Mouse (Mus musculus) embryonic facial prominence, embryonic 15.5 days (tissue): Measurements from ENCODE around the gene Apon. TPM values are rescaled to one million over a fixed set of nuclear protein-coding genes. Genes with fewer than 3 reads are reported as not detected.

ENCODE experiments used
- ATAC-seq: fragments of 200-750 bp; cut with Nextera tagmentation; 2 replicates; pipeline ENCODE4 v1.8.0; 2017; ENCODE audit warnings: low read depth, moderate TSS enrichment; ENCODE audit not compliant: insufficient number of reproducible peaks, low FRiP score, low TSS enrichment
- H3K27ac ChIP-seq: fragments of 300-500 bp; sonication (generic); replicated peaks from 2 replicates; pipeline ENCODE4 v1.5.1; 2015; ENCODE audit warnings: mild to moderate bottlenecking, inconsistent platforms
- H3K27me3 ChIP-seq: fragments of 300-500 bp; sonication (generic); 2 replicates; pipeline ENCODE4 v1.6.1; 2015; ENCODE audit warnings: inconsistent platforms
- H3K36me3 ChIP-seq: fragments of 300-500 bp; sonication (generic); 2 replicates; pipeline ENCODE4 v1.6.1; 2015; ENCODE audit warnings: mild to moderate bottlenecking, inconsistent platforms
- H3K4me1 ChIP-seq: fragments of 300-500 bp; sonication (generic); 2 replicates; pipeline ENCODE4 v1.6.1; 2015; ENCODE audit warnings: inconsistent platforms
- H3K4me2 ChIP-seq: fragments of 300-500 bp; sonication (generic); replicated peaks from 2 replicates; pipeline ENCODE4 v1.6.1; 2015; ENCODE audit warnings: mild to moderate bottlenecking, inconsistent platforms
- H3K4me3 ChIP-seq: fragments of 300-500 bp; sonication (generic); replicated peaks from 2 replicates; pipeline ENCODE4 v1.5.1; 2015; ENCODE audit warnings: mild to moderate bottlenecking, inconsistent platforms
- H3K9ac ChIP-seq: fragments of 300-500 bp; sonication (generic); 2 replicates; pipeline ENCODE4 v1.6.1; 2015; ENCODE audit warnings: inconsistent platforms
- H3K9me3 ChIP-seq: fragments of 300-500 bp; sonication (generic); replicated peaks from 2 replicates; pipeline ENCODE4 v1.6.1; 2016; ENCODE audit warnings: inconsistent platforms
- WGBS: fragments of 180-500 bp; shearing (Covaris S2); methylation state at CpG from one replicate; pipeline ENCODE4 v1.1.7; 2015; 5-methylcytosine and 5-hydroxymethylcytosine counted together
- polyA plus RNA-seq: library from polyadenylated mRNA; unstranded; fragments of >200 nt; fragmentation: Nextera tagmentation; extraction: Ambion mirVana; gene quantifications from 2 replicates; pipeline ENCODE4 v1.2.1, GENCODE M21; 2015

Apon gene
- polyA plus RNA-seq, 1 experiment from 2014 or later: 0.27 TPM

- peak; percentile 100 for ATAC-seq
- Histone ChIP-seq H3K36me3 (no peaks in the 10 kb centered on the region), H3K4me3 (peak within 1 kb of the TSS; percentile 60), H3K4me2 (peak within 1 kb of the TSS; percentile 76), H3K27ac (peak within 1 kb of the TSS; percentile 96), H3K9ac (peak within 1 kb of the TSS; percentile 70), H3K27me3 (no peaks in the 10 kb centered on the region), H3K4me1 (peaks cover 16% of the 10 kb centered on the region), H3K9me3 (no peaks in the 10 kb centered on the region)
- 2% methylated on average over 37 of the region's 37 CpGs for WGBS
Measured at GRCm38 (mm10) chr10:128303126-128304021, 49.5 kb downstream of the Apon start, which contains the start of gene Pan2. Gene Pan2 (plus strand): TSS chr10:128303335.

Other genes with a start within 250 kb of the Apon start
- 0.38 and 1.1 TPM in 2 replicates for gene Hsd17b6, start 246.5 kb upstream of the Apon start, polyA plus RNA-seq
- gene Prim1, start 238.9 kb upstream of the Apon start, polyA plus RNA-seq: 65.6 and 68.6 TPM in 2 replicates
- gene Naca, start 218.5 kb upstream of the Apon start, polyA plus RNA-seq: 690 and 754 TPM in 2 replicates
- gene Ptges3, start 195.1 kb upstream of the Apon start, polyA plus RNA-seq: 453 and 461 TPM in 2 replicates
- gene Atp5b, start 170.8 kb upstream of the Apon start, polyA plus RNA-seq: 1,910 and 2,016 TPM in 2 replicates
- 11.0 and 12.2 TPM in 2 replicates for gene Baz2a, start 162.5 kb upstream of the Apon start, polyA plus RNA-seq
- 40.1 and 41.6 TPM in 2 replicates for gene Rbms2, start 73.8 kb upstream of the Apon start, polyA plus RNA-seq
- 2.0 and 2.5 TPM in 2 replicates for gene Gls2, start 59.6 kb upstream of the Apon start, polyA plus RNA-seq
- 30.8 TPM in 2 replicates for gene Spryd4, start 42.3 kb upstream of the Apon start, polyA plus RNA-seq
- gene Mip, start 28.3 kb upstream of the Apon start, polyA plus RNA-seq: 0.23 and 0.28 TPM in 2 replicates
- 43.8 and 48.1 TPM in 2 replicates for gene Timeless, start 22.0 kb upstream of the Apon start, polyA plus RNA-seq
- not detected in 2 replicates for gene Apof, start 14.6 kb downstream of the Apon start, polyA plus RNA-seq
- 15.0 and 17.0 TPM in 2 replicates for gene Stat2, start 16.5 kb downstream of the Apon start, polyA plus RNA-seq
- 0.35 TPM in 1 of 2 replicates, not detected in the other for gene Il23a, start 44.7 kb downstream of the Apon start, polyA plus RNA-seq
- 27.6 and 32.0 TPM in 2 replicates for gene Pan2, start 49.2 kb downstream of the Apon start, polyA plus RNA-seq
- gene Cnpy2, start 68.4 kb downstream of the Apon start, polyA plus RNA-seq: 319 and 363 TPM in 2 replicates
- 164 and 180 TPM in 2 replicates for gene Cs, start 83.6 kb downstream of the Apon start, polyA plus RNA-seq
- gene Coq10a, start 114.9 kb downstream of the Apon start, polyA plus RNA-seq: 19.4 and 20.4 TPM in 2 replicates
- 11.0 and 12.1 TPM in 2 replicates for gene Ankrd52, start 123.0 kb downstream of the Apon start, polyA plus RNA-seq
- gene Slc39a5, start 147.1 kb downstream of the Apon start, polyA plus RNA-seq: 0.13 TPM in 1 of 2 replicates, not detected in the other
- gene Nabp2, start 157.4 kb downstream of the Apon start, polyA plus RNA-seq: 66.2 and 75.7 TPM in 2 replicates
- gene Rnf41, start 157.6 kb downstream of the Apon start, polyA plus RNA-seq: 44.0 and 45.0 TPM in 2 replicates
- 85.2 and 93.6 TPM in 2 replicates for gene Smarcc2, start 205.2 kb downstream of the Apon start, polyA plus RNA-seq
- 1,219 and 1,296 TPM in 2 replicates for gene Myl6, start 240.0 kb downstream of the Apon start, polyA plus RNA-seq
- 5.0 and 6.9 TPM in 2 replicates for gene Myl6b, start 244.6 kb downstream of the Apon start, polyA plus RNA-seq